Mouse (Mus musculus) lung, embryonic 15.5 days (tissue): ENCODE measurements around the gene Gm7982. TPM values are rescaled to one million over a fixed set of nuclear protein-coding genes. Genes with fewer than 3 reads are reported as not detected.
"Not testable (repeated sequence)": the region's sequence is repeated elsewhere in the genome, so short reads cannot be mapped to it uniquely, and the experiment has no call there.

Experiments used
- ATAC-seq: fragments of 200-750 bp; cut with Nextera tagmentation; 2 replicates; pipeline ENCODE4 v1.8.0; 2017; ENCODE audit warnings: moderate number of reproducible peaks, borderline replicate concordance; ENCODE audit not compliant: low FRiP score, low TSS enrichment; ENCODE audit errors: extremely low read depth
- H3K27ac ChIP-seq: fragments of 300-500 bp; sonication (generic); 2 replicates; pipeline ENCODE4 v1.5.1; 2015; ENCODE audit warnings: moderate library complexity, mild to moderate bottlenecking, inconsistent platforms
- H3K27me3 ChIP-seq: fragments of 300-500 bp; sonication (generic); 2 replicates; pipeline ENCODE4 v1.6.1; 2015; ENCODE audit warnings: inconsistent platforms
- H3K36me3 ChIP-seq: fragments of 300-500 bp; sonication (generic); 2 replicates; pipeline ENCODE4 v1.6.1; 2015; ENCODE audit warnings: inconsistent platforms
- H3K4me1 ChIP-seq: fragments of 300-500 bp; sonication (generic); 2 replicates; pipeline ENCODE4 v1.6.1; 2015; ENCODE audit warnings: inconsistent platforms
- H3K4me2 ChIP-seq: fragments of 300-500 bp; sonication (generic); 2 replicates; pipeline ENCODE4 v1.6.1; 2015; ENCODE audit warnings: inconsistent platforms, mild to moderate bottlenecking, moderate library complexity
- H3K4me3 ChIP-seq: fragments of 300-500 bp; sonication (generic); 2 replicates; pipeline ENCODE4 v1.5.1; 2015; ENCODE audit warnings: mild to moderate bottlenecking, inconsistent platforms
- H3K9ac ChIP-seq: fragments of 300-500 bp; sonication (generic); 2 replicates; pipeline ENCODE4 v1.6.1; 2015; ENCODE audit warnings: inconsistent platforms
- H3K9me3 ChIP-seq: fragments of 300-500 bp; sonication (generic); 2 replicates; pipeline ENCODE4 v1.6.1; 2016; ENCODE audit warnings: inconsistent platforms
- WGBS: fragments of 180-500 bp; shearing (Covaris S2); methylation state at CpG from one replicate; pipeline ENCODE4 v1.1.7; 2015; 5-methylcytosine and 5-hydroxymethylcytosine counted together
- polyA plus RNA-seq: library from polyadenylated mRNA; unstranded; fragments of >200 nt; fragmentation: Nextera tagmentation; extraction: Ambion mirVana; gene quantifications from 2 replicates; pipeline ENCODE4 v1.2.1, GENCODE M21; 2015

The Gm7982 gene
- not detected in 2 replicates for polyA plus RNA-seq

DNA sequence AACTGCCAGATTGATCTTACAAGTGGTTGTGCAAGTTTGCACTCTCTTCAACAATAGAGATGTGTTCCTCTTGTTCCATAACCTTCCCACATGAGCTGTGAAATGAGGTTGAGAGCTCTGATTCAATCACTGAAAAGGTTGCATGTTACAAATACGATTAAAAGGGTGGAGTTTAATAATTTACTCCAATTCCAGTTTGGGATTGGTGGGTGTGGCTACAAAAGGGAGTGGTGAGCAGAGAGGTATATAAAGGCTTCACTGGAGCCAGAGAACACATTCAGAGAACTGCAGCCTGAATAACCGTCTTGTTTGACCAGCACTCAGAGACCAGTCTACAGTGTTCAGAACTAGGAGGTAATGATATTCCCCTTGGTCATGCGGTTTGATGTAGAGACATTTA lies at the start of gene Gm7982:
Gene Gm7982 (plus strand): TSS at position 301 of the 400 bp plus-strand sequence.
- H3K27ac ChIP-seq, H3K27me3 ChIP-seq, H3K9me3 ChIP-seq, H3K9ac ChIP-seq, H3K4me3 ChIP-seq, ATAC-seq, H3K36me3 ChIP-seq, H3K4me2 ChIP-seq, H3K4me1 ChIP-seq: not testable (repeated sequence)
- WGBS: no CpG with 5 or more reads among the region's 3 CpGs

DNA sequence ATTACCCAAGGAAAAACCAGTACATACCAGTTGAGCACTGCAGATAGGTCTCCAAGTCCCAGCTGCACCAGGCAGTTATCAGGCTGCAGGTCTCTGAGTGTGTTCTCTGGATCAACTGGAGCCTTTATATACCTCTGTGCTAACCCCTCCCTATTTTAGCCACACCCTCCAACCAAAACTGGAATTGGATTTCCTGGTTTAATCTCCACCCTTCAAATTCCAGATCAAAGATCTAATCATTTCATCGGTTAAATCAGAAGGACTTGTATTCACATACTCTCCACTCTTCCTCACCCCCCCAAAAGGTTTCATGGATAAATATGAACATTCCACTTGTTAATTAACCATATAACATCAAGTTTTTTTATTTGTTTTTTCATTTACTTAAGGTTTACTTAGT lies 5.7 kb upstream of the Gm7982 start, which contains the start of gene Gm7978:
Gene Gm7978 (minus strand): TSS at position 101 of the 400 bp plus-strand sequence.
- WGBS: no CpG with 5 or more reads among the region's 1 CpGs
- not testable (repeated sequence) for H3K4me2 ChIP-seq, H3K9ac ChIP-seq, H3K27ac ChIP-seq, H3K27me3 ChIP-seq, H3K9me3 ChIP-seq, H3K4me3 ChIP-seq, H3K36me3 ChIP-seq, ATAC-seq, H3K4me1 ChIP-seq

DNA sequence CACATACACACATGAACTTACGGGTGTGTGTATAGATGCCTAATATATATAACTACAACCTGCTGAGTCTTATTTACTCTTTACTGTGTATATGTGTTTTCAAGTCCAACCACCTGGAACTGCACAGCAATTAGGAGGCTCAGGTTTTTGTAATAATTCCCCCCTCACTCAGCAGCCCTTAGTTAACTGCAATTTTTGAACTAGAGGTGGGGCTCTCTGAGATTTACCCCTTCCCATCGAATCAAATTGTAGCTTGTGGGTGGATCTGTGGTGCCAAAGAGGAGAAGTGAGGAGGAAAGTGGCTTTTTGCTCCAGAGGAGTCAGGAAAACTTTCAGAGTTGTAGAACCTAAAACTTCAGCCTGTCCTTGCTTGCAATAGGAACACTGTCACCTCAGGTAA lies 33.9 kb downstream of the Gm7982 start, which contains the start of gene E330014E10Rik:
Gene E330014E10Rik (plus strand): TSS at position 301 of the 400 bp plus-strand sequence.
- H3K9me3 ChIP-seq, H3K4me1 ChIP-seq, H3K4me3 ChIP-seq, H3K4me2 ChIP-seq, ATAC-seq, H3K9ac ChIP-seq, H3K27me3 ChIP-seq, H3K27ac ChIP-seq, H3K36me3 ChIP-seq: not testable (repeated sequence)
- WGBS: no CpG with 5 or more reads among the region's 2 CpGs

Other genes starting within 250 kb of the Gm7982 start
- gene Gm3286, start 231.3 kb upstream of the Gm7982 start, polyA plus RNA-seq: not detected in 2 replicates
- not detected in 2 replicates for gene Gm7971, start 147.1 kb upstream of the Gm7982 start, polyA plus RNA-seq
- gene Gm7978, start 5.8 kb upstream of the Gm7982 start, polyA plus RNA-seq: not detected in 2 replicates
- not detected in 2 replicates for gene E330014E10Rik, start 34.0 kb downstream of the Gm7982 start, polyA plus RNA-seq
- 6.2 and 8.1 TPM in 2 replicates for gene Cxcl13, start 214.9 kb downstream of the Gm7982 start, polyA plus RNA-seq